Mouse (Mus musculus) adrenal gland, postnatal 36 days (tissue): Measurements from ENCODE around the gene Ankrd16. TPM values are rescaled to one million over a fixed set of nuclear protein-coding genes. Genes with fewer than 3 reads are reported as not detected.

Source experiments
- DNase-seq, 2 experiments: peaks; one replicate each; pipeline ENCODE4 v3.0.0; 2021; ENCODE audit warnings: mixed read lengths in 1 of 2
- long read RNA-seq, 2 experiments: library from polyadenylated mRNA; stranded (forward); transcript quantifications; one replicate each; pipeline ENCODE4 v2.0.0; 2021; ENCODE audit warnings: borderline sequencing depth in 2 of 2
- total RNA-seq, 2 experiments: library from RNA; stranded (reverse); gene quantifications; 2 replicates each; pipeline ENCODE4 v1.2.3; 2021

Gene Ankrd16
- 10 to 100 TPM; 28.0 to 35.2 TPM for total RNA-seq
- long read RNA-seq, experiment 1, transcript Ankrd16-201 (7 exons, 1,618 nt), result major isoform, 9 of 22 reads
- long read RNA-seq, experiment 1, partial matches to known transcripts, result 1 of 22 reads
- long read RNA-seq, experiment 1, other reads (novel, unspliced or antisense), result 11 of 22 reads
- long read RNA-seq, experiment 2, partial matches to known transcripts, result 0 of 7 reads
- long read RNA-seq, experiment 2, other reads (novel, unspliced or antisense), result 4 of 7 reads

GRCm38 (mm10) chr2:11777091-11778068 lies at the start of gene Ankrd16, which contains the start of gene Fbh1:
Ankrd16 (plus strand) TSS chr2:11777876.
Fbh1 (minus strand) TSS chr2:11777582.
- DNase-seq, result peak; percentile 100

GRCm38 (mm10) chr2:11729091-11729490 lies 48.6 kb upstream of the Ankrd16 start:
- no peak for DNase-seq

- DNase-seq, result no peak
These were observed 44.7 kb upstream of the Ankrd16 start for GRCm38 (mm10) chr2:11732978-11733377.

GRCm38 (mm10) chr2:11735853-11736252 lies 41.8 kb upstream of the Ankrd16 start:
- DNase-seq, result no peak

GRCm38 (mm10) chr2:11738794-11739193 lies 38.9 kb upstream of the Ankrd16 start:
- no peak for DNase-seq

- no peak for DNase-seq
These were observed 38.1 kb upstream of the Ankrd16 start for GRCm38 (mm10) chr2:11739516-11740051.

GRCm38 (mm10) chr2:11762541-11762940 lies 15.1 kb upstream of the Ankrd16 start:
- no peak for DNase-seq

- no peak for DNase-seq
These were observed 12.0 kb upstream of the Ankrd16 start for GRCm38 (mm10) chr2:11765694-11766093.

- DNase-seq, result no peak
These were observed 11.1 kb upstream of the Ankrd16 start for GRCm38 (mm10) chr2:11766485-11767160.

- DNase-seq, result peak; percentile 37
These were observed 10.5 kb upstream of the Ankrd16 start for GRCm38 (mm10) chr2:11767161-11767545.

- no peak for DNase-seq
These were observed 6.0 kb upstream of the Ankrd16 start for GRCm38 (mm10) chr2:11771701-11772100.

- DNase-seq, result no peak
These were observed 5.3 kb upstream of the Ankrd16 start for GRCm38 (mm10) chr2:11772401-11772800.

- no peak for DNase-seq
These were observed 3.2 kb upstream of the Ankrd16 start for GRCm38 (mm10) chr2:11774426-11774825.

- DNase-seq, result no peak
These were observed 2.6 kb upstream of the Ankrd16 start for GRCm38 (mm10) chr2:11775121-11775520.

- no peak for DNase-seq
These were observed 1.3 kb upstream of the Ankrd16 start for GRCm38 (mm10) chr2:11776415-11776814.

GRCm38 (mm10) chr2:11778087-11778823 lies 579 bp downstream of the Ankrd16 start:
- DNase-seq, result peak; percentile 86 to 92

GRCm38 (mm10) chr2:11784159-11784558 lies 6.5 kb downstream of the Ankrd16 start:
- DNase-seq, result no peak

GRCm38 (mm10) chr2:11794668-11795067 lies 17.0 kb downstream of the Ankrd16 start:
- DNase-seq, result peak in 1 of 2 experiments; percentile 4

- DNase-seq, result no peak
These were observed 20.3 kb downstream of the Ankrd16 start for GRCm38 (mm10) chr2:11797930-11798364.

- DNase-seq, result no peak
These were observed 23.7 kb downstream of the Ankrd16 start for GRCm38 (mm10) chr2:11801299-11801930.
